Mouse (Mus musculus) intestine, postnatal 0 days (tissue): ENCODE results near the gene Aig1. TPM values are rescaled to one million over a fixed set of nuclear protein-coding genes. Genes with fewer than 3 reads are reported as not detected.
A peak's percentile ranks its signal among the peaks of the same experiment; 100 is the strongest.

Experiments
- ATAC-seq: fragments of 200-750 bp; cut with Nextera tagmentation; 2 replicates; pipeline ENCODE4 v1.8.0; 2017; ENCODE audit warnings: mild to moderate bottlenecking, moderate TSS enrichment, moderate library complexity
- H3K27ac ChIP-seq: fragments of 300-500 bp; sonication (generic); 2 replicates; pipeline ENCODE4 v1.5.1; 2014; ENCODE audit warnings: mild to moderate bottlenecking, low read depth, low read length, moderate library complexity
- H3K27me3 ChIP-seq: fragments of 300-500 bp; sonication (generic); replicated peaks from 2 replicates; pipeline ENCODE4 v1.6.1; 2014; ENCODE audit warnings: low read length, mixed read lengths; ENCODE audit not compliant: control insufficient read depth, insufficient read depth
- H3K36me3 ChIP-seq: fragments of 300-500 bp; sonication (generic); 2 replicates; pipeline ENCODE4 v1.6.1; 2014; ENCODE audit warnings: mild to moderate bottlenecking, moderate library complexity; ENCODE audit not compliant: control insufficient read depth, insufficient read depth
- H3K4me1 ChIP-seq: fragments of 300-500 bp; sonication (generic); replicated peaks from 2 replicates; pipeline ENCODE4 v1.6.1; 2014; ENCODE audit warnings: antibody characterized with exemption, low read length, mixed read lengths; ENCODE audit not compliant: control insufficient read depth, insufficient read depth
- H3K4me2 ChIP-seq: fragments of 300-500 bp; sonication (generic); replicated peaks from 2 replicates; pipeline ENCODE4 v1.6.1; 2014; ENCODE audit warnings: low read depth, mild to moderate bottlenecking, moderate library complexity
- H3K4me3 ChIP-seq: fragments of 300-500 bp; sonication (generic); 2 replicates; pipeline ENCODE4 v1.5.1; 2014; ENCODE audit warnings: low read depth, low read length
- H3K9ac ChIP-seq: fragments of 300-500 bp; sonication (generic); 2 replicates; pipeline ENCODE4 v1.6.1; 2014; ENCODE audit warnings: mild to moderate bottlenecking, low read depth, low read length
- H3K9me3 ChIP-seq: fragments of 300-500 bp; sonication (generic); 2 replicates; pipeline ENCODE4 v1.6.1; 2016; ENCODE audit warnings: mixed run types; ENCODE audit not compliant: control insufficient read depth
- CTCF ChIP-seq: sonication (generic); IDR thresholded peaks from 2 replicates; pipeline ENCODE4 v1.5.1; 2016; ENCODE audit warnings: low read depth, mild to moderate bottlenecking, control low read depth, antibody characterized with exemption, moderate library complexity
- WGBS: fragments of 180-500 bp; shearing (Covaris S2); extraction: QIAGEN DNeasy Blood & Tissue Kit; methylation state at CpG from one replicate; pipeline ENCODE4 v1.1.7; 2014; 5-methylcytosine and 5-hydroxymethylcytosine counted together
- polyA plus RNA-seq: library from polyadenylated mRNA; unstranded; fragments of >200 nt; fragmentation: Nextera tagmentation; extraction: Ambion mirVana; gene quantifications from 2 replicates; pipeline ENCODE4 v1.2.1, GENCODE M21; 2015

Aig1 gene
- polyA plus RNA-seq, 1 experiment from 2014 or later, result 88.3 TPM

GRCm38 (mm10) chr10:13659778-13660177 lies 209.0 kb downstream of the Aig1 start:
- TF ChIP-seq CTCF, result no peak
- no peak for ATAC-seq
- Histone ChIP-seq H3K4me1 (no peaks in the 10 kb centered on the region), H3K4me3 (no peak overlapping the region), H3K27me3 (no peaks in the 10 kb centered on the region), H3K36me3 (no peaks in the 10 kb centered on the region), H3K27ac (no peak overlapping the region), H3K9ac (no peak overlapping the region), H3K4me2 (no peak overlapping the region), H3K9me3 (no peaks in the 10 kb centered on the region)
- WGBS, result 32% methylated on average over 2 of the region's 2 CpGs

GRCm38 (mm10) chr10:13653739-13654462 lies 214.9 kb downstream of the Aig1 start:
- ATAC-seq, result no peak
- no peak for TF ChIP-seq CTCF
- H3K9me3 ChIP-seq, result no peaks in the 10 kb centered on the region
- no peaks in the 10 kb centered on the region for H3K27me3 ChIP-seq
- no peak overlapping the region for H3K27ac ChIP-seq
- no peak overlapping the region for H3K4me3 ChIP-seq
- no peaks in the 10 kb centered on the region for H3K4me1 ChIP-seq
- no peaks in the 10 kb centered on the region for H3K36me3 ChIP-seq
- WGBS, result 86% methylated on average over 10 of the region's 10 CpGs
- no peak overlapping the region for H3K4me2 ChIP-seq
- no peak overlapping the region for H3K9ac ChIP-seq

DNA sequence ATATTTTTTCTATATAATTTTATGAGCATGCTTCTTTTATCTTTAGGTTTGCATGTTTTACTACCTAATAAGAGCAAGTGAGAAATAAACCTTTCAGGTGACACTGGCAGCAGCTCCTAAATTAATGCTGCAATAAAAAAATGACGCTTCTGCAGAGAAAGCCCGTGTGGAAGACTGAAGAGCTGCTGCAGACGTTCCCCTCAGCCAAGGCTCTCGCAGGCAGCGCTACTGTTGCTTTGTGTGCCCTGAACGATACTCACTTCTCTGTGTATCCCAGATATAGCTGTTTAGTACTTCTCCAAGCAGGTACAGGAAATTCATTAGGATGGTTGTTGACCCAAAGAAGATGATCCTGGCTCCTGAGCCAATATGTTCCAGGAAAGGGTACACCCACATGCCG lies 215.5 kb downstream of the Aig1 start:
- Histone ChIP-seq H3K4me3 (no peak overlapping the region), H3K27ac (no peak overlapping the region), H3K27me3 (no peaks in the 10 kb centered on the region), H3K36me3 (no peaks in the 10 kb centered on the region), H3K4me1 (no peaks in the 10 kb centered on the region), H3K4me2 (no peak overlapping the region), H3K9ac (no peak overlapping the region), H3K9me3 (no peaks in the 10 kb centered on the region)
- TF ChIP-seq CTCF, result no peak
- ATAC-seq, result no peak
- WGBS, result 85% methylated on average over 7 of the region's 7 CpGs

DNA sequence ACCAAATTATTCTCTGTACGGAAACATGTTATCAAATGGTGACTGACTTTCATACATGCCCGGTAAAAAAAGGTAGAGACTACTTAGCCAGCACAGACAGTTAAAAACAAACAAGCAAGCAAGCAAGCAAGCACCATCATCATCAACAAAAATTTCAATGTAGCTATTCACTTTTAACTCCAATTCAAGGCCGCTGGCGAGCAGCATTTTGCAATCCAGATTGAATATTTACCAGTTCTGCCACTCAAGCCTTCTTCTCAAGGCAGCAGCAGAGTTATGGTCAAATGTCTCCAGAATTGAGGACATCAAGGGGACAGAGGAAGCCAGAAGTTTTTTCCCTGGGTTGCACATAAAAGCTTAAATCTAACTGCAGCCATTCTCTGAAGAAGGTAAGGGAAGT lies 216.7 kb downstream of the Aig1 start:
- H3K27me3 ChIP-seq, result no peaks in the 10 kb centered on the region
- no peak for ATAC-seq
- H3K9ac ChIP-seq, result no peak overlapping the region
- no peak overlapping the region for H3K4me2 ChIP-seq
- H3K4me3 ChIP-seq, result no peak overlapping the region
- H3K9me3 ChIP-seq, result no peaks in the 10 kb centered on the region
- WGBS, result 96% methylated on average over 4 of the region's 4 CpGs
- no peaks in the 10 kb centered on the region; the same call in 1 of the 2 replicates for H3K36me3 ChIP-seq
- TF ChIP-seq CTCF, result no peak
- H3K27ac ChIP-seq, result no peak overlapping the region
- H3K4me1 ChIP-seq, result no peaks in the 10 kb centered on the region

GRCm38 (mm10) chr10:13641750-13642149 lies 227.0 kb downstream of the Aig1 start:
- no peak overlapping the region for H3K4me2 ChIP-seq
- no peaks in the 10 kb centered on the region for H3K27me3 ChIP-seq
- H3K4me3 ChIP-seq, result no peak overlapping the region
- H3K36me3 ChIP-seq, result no peaks in the 10 kb centered on the region
- no peaks in the 10 kb centered on the region for H3K9me3 ChIP-seq
- TF ChIP-seq CTCF, result peak; percentile 65
- H3K9ac ChIP-seq, result no peak overlapping the region
- WGBS, result 12% methylated on average over 7 of the region's 7 CpGs
- ATAC-seq, result no peak
- H3K4me1 ChIP-seq, result no peaks in the 10 kb centered on the region
- H3K27ac ChIP-seq, result no peak overlapping the region

DNA sequence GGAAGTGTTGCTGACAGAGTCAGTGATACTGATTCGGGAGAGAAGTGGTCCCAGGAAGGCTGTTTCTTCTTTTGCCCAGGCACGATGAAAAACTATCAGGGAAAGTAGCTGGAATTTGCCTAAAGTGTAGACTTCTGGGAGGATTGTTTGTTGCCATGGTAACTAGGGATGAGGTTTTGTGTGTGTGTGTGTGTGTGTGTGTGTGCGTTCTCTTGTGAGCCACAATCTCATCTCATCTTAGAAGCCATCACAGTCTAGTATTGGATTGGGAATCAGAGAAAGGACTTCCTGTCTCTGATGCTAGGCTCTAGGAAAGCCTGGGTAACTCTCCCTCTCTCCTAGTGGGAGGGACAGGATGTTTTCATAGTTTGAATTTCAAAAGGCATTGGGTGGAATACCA lies 237.0 kb downstream of the Aig1 start:
- Histone ChIP-seq H3K36me3 (no peaks in the 10 kb centered on the region), H3K9ac (no peak overlapping the region), H3K27me3 (no peaks in the 10 kb centered on the region), H3K4me3 (no peak overlapping the region), H3K4me2 (no peak overlapping the region), H3K27ac (no peak overlapping the region), H3K4me1 (no peaks in the 10 kb centered on the region), H3K9me3 (no peaks in the 10 kb centered on the region)
- no peak for TF ChIP-seq CTCF
- no peak for ATAC-seq
- WGBS, result 65% methylated on average over 3 of the region's 3 CpGs
